Mouse (Mus musculus): ENCODE data around the gene Mfn2.
A peak's percentile ranks its signal among the peaks of the same experiment; 100 is the strongest.

Gene Mfn2

DNA sequence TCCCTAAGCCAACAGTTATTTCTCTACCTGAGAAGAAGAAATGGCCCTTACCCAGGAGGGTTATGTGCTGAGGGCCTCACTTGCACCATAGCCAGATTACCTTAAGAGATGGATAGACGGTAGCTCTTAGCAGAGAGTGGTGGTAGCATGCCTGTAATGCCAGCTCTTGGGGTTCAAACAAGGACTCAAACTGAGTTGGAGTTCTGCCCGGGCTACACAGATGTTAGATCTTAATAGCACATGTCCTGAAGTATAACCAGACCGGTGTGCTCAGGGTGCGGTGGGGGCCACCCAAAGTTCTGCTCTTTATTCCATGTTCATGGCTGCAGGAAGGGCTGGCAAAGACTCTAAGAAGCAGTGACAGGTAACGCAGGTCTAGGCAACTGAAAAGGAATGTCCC lies 5.0 kb upstream of the Mfn2 start:
- DNase-seq, result no peak

DNA sequence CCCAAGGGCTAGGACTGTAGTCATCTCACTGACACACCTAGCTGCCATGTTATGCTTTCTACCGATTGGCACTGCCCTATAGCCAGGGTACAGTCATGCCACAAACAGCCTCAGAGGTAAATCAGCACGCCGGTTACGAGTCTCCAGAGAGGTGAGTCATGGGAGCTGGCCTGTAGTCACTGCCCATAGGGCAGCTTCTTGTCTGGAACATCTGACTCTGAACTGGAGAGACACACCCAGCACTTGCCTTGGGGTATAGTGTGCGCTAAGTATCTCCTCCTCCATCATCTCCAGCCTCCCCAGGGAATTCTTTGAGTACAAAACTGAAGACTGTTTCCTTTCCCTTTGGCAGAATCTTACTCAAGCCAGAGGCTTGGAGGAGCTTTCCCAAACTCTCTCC lies 1.7 kb upstream of the Mfn2 start:
- DNase-seq, result no peak

DNA sequence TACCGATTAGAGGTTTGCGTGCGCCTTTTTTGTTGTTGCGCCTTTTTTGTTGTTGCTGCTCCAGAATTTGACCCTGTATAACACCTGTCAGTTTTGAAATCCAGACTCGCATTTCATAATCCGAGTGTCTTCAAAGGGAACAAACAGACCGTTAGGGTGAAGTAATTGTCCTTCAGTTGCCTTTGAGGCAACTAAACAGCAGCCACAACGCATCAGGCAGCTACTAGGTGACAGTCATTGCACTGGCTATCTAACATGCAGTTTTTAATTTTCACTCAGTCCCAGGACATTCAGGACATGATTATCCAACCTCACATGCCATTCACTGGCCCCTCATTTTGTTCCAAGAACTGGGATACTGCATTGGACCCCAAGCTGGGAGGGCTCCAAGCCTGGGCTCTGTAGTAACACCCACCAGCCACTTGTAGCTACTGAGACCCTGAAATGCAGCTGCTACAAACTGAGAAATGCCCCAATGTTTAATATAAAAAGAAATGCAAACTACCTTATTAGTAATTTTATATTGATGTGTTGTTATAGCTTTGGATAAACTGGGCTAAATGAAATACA lies 671 bp upstream of the Mfn2 start:
- no peak for DNase-seq

DNA sequence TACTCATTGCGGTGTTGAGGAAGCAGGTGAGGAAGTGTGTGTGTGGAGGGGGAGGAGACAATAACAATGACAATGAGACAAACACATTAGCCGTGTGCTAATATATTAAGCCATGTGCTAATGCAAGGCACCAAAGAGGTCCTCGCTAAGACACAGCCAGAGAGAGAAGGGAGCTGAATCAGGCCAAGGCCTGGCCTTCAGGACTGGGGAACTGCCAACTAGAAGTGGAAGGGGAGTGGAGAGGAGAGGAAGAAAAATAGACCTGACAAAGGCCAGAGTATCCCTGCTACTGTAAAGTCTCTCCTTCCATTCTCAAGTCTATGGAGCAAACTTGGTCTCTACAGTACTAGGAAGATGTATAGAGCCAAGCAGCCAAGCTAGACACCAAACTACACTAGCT lies 903 bp downstream of the Mfn2 start:
- no peak for DNase-seq

DNA sequence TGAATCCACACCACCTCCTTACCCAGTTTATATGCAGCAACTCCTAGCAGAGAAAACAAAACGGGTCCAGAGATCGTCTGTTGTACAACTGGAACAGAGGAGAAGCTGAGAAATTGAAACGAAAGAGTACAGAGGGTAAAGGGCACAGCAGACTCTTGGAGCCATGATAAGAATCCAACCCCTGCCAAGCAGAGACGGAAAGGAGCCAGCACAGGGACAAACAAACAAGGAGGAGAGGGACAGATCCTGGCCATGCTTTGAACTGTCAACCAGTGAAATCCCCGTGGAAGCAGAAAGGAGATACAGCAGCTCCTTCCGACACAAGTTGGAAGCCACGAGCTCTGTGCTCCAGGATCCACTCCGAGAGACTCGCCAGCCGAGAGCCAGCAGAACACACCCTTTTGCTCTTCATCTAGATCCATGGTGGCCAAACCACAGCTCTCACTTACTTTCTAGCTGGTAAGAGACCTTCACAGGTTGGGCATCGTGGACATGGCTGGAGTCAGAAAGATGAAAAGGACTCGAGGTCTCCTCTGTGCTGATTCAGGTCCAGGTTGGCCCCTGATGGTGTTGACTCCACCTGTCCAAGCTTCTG lies 1.5 kb downstream of the Mfn2 start:
- no peak for DNase-seq

DNA sequence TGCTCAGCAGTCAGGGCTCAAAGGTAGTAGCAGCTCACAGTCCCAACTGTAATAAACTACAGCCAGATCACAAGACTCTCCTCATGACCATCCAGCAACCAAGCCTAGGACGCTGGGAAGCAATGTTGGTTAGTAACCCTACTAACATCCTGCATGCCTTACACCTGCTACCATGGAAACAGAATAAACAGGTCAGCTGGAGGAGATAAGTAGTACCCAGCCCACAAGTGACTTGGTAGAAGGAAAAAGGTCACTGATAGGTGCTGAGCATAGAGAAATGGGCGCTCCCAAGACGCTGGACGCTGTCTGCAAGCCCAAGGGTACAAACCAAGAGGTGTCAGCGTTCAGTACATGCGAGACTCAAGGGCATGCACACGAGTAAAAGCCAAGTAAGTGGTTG lies 4.1 kb downstream of the Mfn2 start:
- DNase-seq, result no peak

DNA sequence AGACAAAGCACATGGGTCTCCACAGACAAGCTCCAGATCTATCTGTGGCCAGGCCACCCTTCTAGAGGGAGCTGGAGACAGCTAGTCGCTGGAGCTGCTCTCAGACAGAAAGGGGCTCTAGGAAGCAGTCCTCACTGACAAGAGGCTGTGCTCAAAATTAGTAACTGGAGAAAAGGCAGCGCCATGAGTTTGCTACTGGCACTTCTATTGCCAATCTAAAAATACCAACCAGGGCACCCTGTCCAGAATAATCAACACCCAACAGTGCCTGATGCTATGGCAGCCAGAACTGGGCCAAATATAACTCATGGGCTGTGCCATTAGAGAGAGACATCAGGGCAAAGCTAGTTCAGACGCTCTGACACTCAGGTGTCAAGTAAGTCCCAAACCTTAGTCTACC lies 7.2 kb downstream of the Mfn2 start:
- DNase-seq, result no peak

DNA sequence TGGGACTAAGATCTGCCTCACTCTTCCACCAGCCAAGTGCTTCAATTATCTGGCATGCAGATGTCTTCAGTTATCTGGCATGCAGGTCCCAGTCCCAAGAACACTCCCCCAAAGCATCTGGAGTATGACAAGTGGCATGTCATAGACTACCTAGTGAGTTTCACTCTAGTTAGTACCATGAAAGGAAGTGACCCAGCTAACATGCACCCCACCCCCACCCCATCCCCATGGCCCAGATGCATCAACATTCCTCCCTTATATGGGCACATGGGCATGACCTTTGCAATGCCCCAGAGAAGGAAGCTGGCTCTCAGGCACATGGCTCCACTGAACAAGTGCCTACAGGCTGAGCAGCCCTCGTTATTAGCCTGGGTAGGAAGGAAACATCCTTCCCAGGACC lies 8.1 kb downstream of the Mfn2 start:
- no peak for DNase-seq

DNA sequence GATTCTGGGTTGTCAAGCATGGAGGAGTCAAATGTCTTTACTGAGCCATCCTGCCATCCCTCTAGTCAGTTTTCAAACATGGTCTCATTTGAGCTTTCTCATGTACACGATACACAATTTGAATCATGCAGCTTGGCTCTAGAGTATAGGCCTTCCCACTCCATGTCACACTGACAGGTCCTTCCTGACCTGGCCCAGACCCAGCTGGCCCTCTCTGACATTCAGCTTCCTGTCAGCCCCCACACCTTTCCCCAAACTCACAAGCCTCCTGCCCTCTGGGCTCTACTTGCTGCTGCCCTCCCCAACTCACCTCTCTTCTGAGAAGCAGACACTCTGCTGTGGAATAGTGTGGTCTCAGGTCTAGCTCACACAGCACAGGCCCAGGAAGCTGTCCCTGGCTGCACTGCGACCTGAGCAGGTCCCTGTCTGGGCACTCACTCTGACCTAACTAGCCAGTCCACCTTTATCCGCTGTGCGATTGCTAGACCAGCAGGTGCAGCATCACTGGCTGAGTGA lies 8.6 kb downstream of the Mfn2 start:
- DNase-seq, result no peak

DNA sequence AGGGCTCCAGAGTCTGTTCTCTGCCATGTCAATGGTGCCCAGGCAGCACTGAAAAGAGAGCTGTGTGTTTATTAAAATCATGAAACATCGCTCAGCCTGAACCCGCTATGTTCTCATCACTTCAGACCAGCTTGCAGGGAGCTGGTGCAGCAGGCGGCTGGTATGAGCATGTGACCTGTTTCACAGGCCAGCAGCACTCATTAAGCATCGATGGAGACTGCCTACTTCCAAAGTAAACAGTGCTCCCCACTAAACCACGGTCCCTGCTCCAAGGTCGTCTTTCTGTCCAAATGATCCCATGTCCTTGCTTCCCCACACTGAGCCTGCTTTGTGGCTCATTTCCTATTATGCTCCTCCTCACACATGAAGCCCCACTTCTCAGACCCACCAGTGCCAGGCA lies 14.2 kb downstream of the Mfn2 start:
- DNase-seq, result no peak

DNA sequence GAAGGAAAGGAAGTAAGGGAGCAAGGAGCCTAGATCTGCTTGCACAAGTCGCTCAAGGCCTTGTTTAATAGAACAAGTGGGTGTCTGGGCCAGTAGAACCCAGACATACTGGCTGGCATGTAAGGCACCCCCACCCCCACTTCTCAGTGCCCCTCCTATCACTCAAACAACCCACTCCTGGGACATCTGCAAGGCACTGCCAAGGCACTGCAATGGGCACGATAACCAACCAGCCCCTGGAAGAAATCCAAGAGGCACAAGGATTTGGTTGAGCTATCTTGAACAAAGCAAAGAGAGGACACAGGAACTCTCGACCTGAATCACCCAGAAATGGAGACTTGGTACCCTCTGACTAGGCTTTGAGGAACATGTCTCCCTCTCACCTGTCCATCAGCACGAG lies 16.3 kb downstream of the Mfn2 start:
- DNase-seq, result no peak

DNA sequence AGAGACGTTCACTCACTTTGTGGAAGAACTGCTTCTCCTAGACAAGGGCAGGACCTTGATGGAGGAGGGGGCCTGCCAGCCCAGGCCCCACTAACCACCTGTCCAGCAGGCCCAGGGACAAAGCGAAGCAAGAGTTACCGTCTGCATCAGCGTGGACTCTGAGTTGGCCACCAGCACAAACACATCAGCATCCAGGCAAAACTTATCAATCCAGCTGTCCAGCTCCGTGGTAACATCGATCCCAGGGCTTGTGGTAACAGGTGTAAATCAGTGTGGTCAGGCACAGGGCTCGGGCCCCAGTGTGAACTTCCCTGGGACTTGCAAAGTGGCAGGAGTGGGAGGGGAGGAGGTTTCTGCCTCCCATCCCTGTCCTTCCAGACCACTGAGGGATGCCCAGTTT lies 17.2 kb downstream of the Mfn2 start:
- no peak for DNase-seq

DNA sequence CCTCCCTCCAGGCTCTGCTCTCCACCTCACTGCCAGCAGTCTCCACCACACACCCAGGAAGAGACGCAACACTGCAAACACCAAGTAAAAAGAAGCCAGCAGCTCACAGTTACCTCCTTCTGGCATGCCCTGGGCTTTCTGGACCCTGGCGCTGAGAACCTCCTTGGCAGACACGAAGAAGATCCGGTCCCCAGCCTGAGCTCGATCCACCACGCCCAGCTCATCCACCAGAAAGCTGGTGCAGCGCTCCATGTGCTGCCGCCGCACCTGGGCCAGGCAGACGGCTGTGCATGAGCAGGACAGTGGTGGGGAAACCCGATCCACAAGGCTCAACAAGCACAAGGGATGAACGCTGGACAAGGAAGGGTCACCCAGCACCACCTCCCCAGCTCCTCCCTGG lies 18.3 kb downstream of the Mfn2 start:
- no peak for DNase-seq

DNA sequence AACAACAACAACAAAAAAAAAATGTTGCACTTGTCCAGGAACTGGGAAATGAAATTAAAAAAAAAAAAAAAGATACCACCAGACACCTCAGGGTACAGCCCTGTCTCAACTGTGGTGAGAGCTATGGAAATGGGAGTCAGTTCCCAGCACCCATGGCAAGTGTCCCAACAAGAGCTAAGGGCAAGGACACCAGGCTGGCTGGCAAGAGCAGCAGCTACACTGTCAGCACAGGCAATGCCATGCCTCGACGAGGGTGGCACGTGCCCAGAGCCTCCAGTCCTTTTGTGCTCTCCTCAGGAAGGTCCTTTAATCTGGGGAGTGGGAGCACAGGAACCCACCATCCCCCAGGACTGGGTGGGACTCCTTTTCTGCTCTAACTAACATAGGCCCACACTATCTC lies 20.4 kb downstream of the Mfn2 start:
- DNase-seq, result no peak

DNA sequence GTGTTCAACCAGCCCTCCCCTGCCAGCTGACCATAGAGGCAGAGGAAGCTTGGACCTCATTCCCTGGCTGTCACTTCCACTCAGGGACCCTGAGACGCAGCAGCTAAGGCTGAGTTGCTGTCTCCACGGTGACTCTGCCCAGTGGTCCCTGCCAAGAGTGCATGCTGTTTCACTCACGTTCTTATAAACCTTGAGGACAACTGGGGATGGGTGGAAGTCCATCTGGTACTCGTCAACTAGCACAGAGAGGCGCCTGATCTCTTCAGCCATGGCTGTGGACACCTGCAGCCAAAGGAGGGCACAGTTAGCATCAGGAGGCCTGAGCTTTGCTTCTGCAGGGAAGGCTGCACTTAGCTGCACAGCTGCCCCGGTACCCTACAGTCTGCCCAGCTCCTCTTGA lies 21.5 kb downstream of the Mfn2 start:
- no peak for DNase-seq

DNA sequence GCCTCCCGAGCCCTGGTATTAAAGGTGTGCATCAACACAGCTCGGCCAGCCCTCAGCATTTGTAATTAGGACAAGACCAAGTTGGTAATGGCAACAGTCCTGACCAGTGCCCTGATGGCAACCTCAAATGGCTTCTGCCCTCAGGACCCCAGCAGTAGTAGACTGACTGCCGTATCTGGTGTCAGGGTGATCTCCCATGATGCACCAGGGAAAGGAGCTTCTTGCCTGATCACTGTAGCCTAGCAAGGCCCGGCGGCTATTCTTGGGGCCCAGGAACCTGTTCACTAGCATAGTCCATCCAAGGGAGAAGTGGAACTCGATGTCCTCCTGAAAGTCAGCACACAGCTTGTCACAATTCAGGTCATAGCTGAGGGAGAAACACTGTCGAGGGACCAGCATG lies 22.7 kb downstream of the Mfn2 start:
- no peak for DNase-seq

DNA sequence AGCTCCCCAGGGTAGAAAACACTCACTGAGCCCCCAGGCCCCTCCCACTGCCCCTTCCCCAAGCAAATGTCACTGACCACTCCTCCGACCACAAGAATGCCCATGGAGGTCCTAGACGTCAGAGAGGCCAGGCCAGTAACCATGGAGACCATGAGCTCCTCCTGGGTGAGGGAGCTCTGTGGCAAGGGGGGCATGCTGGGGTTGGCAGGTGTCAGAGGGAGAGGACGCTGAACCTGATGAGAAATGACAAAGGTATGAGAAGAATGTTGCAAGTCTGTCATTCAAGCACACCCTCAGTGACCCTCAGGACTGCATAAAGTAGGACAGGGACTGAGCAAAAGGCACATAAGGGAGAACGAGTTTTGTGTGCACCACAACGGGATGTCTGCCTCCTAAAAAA lies 24.6 kb downstream of the Mfn2 start:
- DNase-seq, result peak; percentile 10

DNA sequence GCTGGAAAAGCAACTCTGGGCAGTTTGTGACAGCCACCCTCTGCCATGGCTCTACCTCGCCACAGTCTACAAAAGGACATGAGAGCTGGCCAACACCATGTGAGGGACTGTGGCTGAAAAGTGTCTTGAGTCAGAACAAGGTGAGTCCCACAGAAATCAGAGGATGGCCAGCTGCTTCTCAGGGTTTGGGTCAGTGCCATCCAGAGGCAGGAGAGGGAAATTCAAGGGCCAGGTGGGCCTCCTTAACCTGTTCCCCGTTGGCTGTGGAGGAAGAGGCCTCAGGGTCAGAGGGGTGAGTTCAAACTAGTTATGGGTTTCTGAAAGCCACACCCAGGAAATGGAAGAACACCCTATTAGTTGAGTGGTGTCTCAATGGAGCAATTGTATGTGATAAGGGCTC lies 25.0 kb downstream of the Mfn2 start:
- DNase-seq, result no peak

DNA sequence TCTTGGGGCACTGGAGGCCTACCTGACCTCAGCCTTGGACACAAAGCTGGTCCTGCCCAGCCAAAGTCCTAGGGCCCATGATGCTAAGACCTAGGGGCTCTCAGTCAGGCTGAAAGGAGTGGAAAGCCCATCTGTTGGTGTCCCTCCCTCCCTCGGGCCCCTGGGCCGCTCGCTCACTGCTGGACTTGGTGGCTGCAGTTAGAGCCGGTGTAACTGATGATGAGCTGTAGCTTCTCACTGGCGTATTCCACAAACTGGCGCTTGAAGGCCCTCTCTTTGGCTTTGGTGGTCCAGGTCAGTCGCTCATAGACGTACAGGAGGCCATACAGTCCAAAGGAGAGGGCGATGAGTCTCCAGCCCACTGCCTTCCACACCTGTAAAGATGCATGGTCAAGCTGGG lies 26.0 kb downstream of the Mfn2 start:
- DNase-seq, result no peak

DNA sequence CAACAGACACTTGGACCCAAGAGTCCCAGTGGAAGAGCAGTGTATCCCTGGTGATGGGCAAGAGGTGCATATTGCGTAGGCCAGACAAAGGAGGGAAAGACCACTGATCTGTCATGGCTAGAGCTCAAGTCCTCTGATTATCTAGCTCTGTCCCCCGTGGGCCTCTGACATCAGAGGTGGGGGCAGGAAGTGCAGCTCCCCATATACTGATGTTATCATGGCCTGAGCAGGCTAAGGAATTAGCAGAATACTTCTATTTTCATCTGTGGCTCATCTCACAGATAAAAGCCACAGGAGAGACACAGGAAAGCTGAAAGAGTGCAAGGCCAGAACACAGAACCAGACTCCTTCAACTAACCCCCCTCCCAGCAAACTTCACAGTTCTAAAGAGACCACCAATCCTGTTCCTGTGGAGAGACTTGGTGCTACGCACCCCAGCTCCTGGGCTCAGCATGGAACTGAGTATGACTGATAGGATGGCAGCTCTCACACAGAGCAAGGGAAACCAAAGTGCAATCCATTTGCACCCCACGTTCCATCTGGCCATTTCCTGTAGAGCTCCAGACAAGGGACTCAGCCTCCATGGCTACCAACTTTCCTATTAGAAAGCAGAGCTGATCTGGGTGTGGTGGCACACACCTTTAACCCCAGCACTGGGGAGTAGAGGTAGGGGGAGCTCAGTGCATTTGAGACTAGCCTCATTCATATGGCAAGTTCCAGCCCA lies 28.5 kb downstream of the Mfn2 start:
- no peak for DNase-seq

DNA sequence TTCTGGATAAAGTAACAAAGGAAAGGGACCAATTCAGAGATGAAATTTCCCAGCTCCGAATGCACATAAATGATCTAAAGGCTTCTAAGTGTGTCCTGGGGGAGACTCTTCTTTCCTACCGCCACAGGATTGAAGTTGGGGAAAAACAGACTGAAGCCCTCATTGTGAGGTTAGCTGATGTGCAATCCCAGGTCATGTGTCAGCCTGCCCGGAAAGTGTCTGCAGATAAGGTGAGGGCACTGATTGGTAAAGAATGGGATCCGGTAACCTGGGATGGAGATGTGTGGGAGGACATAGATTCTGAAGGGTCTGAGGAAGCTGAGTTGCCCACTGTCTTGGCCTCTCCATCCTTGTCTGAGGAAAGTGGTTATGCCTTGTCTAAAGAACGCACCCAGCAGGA lies 35.3 kb downstream of the Mfn2 start:
- DNase-seq, result no peak

DNA sequence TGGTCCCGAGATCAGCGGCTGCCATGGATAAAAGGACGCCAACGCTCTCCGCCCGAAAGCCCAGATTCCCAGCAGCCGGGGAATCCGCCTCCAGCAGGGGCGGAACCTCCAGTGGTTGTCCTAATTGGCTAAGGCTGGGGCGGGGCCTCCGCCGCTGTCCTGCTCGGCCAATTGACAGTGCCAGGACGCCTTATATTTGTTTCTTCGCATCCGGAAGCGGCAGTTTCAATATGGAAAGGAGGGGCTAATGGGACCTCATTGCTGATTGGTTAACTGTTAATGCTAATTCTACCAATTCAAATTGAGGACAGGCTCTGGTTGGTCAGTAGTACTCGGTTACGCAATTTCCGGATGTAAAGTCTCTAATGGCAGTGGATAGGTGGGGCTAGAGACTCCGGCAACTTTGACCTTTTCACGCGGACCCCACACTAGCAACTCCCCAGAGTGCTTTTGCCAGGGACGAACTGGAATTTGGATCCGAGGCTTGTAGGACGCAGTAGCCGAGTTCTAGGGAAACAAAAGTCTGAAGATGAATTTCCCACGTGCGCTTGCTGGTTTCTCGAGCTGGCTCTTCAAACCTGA lies 36.0 kb downstream of the Mfn2 start, which contains the start of the genes Miip and Fv1:
TSS of gene Miip (minus strand) at position 367 of the 582 bp plus-strand sequence.
TSS of gene Fv1 (plus strand) at position 530 of the 582 bp plus-strand sequence.
- DNase-seq, result peak; percentile 99

DNA sequence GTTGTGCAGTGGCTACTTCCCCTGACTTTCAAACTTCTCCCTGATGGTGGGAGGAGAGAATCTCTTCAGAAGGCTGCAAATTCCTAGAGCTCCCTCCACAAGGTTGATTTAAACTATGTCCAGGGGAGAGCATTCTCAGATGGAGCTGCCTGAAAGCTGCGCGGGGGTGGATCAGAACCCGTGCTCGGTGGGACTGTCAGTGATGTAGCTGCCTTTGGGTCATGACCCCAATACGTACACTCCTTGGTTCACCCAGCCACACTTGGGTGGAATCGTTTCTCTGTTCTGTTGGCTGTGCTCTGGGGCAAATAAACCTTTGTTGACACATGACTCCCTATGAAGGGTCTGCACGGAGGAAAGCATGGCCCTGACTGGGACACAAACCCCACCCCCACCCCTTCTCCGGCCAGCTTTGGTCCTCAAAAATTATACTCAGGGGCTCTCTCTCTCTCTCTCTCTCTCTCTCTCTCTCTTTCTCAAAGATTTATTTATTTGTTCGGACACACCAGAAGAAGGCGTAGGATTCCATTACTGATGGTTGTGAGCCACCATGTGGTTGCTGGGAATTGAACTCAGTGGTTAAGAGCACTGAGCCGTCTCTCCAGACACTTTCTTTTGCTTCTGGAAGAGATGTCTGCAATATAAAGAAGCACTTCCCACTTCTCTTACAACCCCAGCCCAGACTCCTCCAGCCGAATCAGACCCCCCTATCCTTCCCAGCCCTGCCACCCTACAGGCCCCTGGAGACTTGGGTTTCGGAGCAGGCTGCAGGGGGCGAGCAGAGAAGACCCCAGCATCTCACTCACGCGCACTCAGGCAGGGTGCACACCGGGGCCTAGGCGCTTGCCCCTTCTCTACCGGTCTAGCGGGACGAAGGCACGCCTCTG lies 36.7 kb downstream of the Mfn2 start:
- DNase-seq, result peak; percentile 8

Data from retina, postnatal 1 day (tissue).